Mouse (Mus musculus): ENCODE data around the gene Ahrr.
A peak's percentile ranks its signal among the peaks of the same experiment; 100 is the strongest.

Ahrr gene

DNA sequence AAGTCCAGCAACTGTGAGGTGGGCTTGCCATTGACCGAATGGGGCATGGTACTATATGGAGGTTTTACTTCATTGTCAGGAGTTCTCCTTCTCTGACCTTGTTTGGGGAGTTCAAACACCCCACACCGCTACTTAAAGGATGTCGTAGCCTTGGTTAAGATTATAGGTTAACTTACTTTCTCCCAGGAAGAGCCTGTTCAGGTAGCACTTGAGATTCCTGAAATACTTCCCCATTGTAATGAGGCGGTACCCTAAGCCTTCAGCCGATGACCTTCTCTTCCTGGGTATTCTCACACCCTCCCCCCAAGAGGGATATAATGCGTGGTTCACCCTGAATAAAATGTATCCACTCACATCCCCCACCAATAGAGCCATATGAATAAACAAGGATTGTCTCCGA is 54.6 kb downstream of the Ahrr start:
- DNase-seq (ENCODE audit: low read depth) = no peak

DNA sequence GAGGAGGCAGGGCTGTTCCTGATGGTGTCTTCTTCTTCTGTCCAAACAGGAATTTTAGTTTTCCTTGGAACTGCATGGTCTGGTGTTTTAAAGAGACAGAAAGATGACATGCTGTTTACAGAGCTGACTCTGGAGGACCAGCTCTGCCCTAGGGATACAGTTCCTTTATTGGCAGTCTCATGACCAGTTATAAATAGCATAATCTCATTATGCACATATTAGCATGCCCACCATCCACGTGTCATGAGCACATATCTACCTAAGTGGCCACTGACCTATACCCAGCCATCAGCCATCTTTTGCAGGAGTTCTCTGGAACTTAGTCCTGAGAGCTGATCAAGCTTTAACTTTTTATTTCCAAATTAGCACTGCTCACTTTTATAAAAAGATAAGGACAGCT is 71.5 kb downstream of the Ahrr start:
- no peak for DNase-seq (ENCODE audit: low read depth)

DNA sequence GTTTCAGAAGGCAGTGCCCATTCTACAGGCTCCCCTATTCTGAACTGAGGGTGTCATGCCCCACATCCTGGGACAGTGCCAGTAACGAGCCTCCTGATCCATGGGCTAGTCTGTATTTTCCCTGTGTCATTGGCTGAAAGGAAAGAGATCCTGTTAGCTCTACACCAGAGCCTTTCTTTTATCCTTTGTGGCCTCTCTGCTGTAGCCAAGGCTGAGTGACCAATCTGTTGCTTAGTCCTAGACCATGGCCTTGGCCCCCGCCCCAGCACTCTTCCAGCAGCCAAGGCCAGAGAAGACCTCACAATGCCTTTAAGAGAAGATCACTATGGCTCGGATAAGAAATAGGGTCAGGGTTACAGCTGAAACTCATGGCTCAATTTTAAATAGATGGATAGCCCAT is 73.7 kb downstream of the Ahrr start:
- DNase-seq (ENCODE audit: low read depth) = no peak

- peak; percentile 14 for DNase-seq (ENCODE audit: low read depth)
Observed at GRCm38 (mm10) chr13:74208986-74209345, 83.2 kb downstream of the Ahrr start.

- DNase-seq (ENCODE audit: low read depth) = peak; percentile 86
Observed at GRCm38 (mm10) chr13:74208317-74208985, 83.7 kb downstream of the Ahrr start, which contains the start of gene Exoc3. TSS of gene Exoc3 (minus strand) at chr13:74208732.

GRCm38 (mm10) chr13:74196451-74196850 is 95.7 kb downstream of the Ahrr start:
- no peak for DNase-seq (ENCODE audit: low read depth)

DNA sequence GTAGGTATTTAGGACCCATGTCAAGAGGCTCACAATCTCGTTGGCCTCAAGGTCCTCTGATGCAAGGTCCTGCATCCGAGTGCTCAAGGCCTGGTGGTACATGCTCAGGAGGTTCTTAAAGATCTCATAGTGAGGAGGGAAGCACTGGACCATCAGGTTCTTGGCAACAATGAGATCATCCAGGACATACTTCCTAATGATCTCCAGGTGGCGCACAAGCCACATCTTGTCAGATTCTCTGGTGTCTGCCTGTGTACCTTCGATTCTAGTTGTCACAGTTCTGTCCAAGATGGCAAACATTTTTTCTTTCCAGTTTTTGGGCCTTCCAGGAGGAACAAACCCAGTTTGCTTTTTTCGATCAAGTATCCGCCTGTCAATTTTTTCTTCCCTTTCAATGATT is 99.5 kb downstream of the Ahrr start:
- DNase-seq (ENCODE audit: low read depth) = peak; percentile 23

DNA sequence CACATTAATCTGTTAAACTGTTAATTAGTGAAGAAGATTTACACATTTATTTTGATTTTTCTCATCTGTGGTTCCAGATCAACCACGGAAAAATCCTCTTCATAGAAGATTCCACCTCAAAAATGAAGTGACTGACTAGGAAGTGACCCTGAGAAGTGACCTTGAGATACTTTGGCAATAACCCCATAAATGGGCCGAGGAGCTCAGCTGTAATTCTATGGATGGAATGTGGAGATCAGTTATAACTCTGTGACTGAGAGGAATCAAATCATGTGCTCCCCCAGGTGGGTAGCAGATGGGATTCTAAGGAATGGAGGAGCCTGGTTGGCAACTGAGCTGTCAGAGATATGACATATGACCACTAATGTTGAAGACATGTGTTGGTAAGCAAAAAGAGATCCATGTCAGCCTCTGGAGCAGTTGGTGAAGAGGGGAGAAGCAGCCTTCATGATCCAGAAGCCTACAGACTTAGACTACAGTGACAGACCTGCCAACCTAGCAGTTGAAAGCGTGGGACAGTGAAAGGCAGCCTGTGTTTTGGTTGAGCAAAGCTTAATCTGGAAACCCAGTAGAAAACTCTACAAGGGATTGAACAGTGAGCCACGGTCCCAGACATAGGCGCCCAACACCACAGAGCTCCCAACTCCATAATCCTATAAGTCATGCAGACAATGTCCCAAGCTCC is 109.0 kb downstream of the Ahrr start:
- no peak for DNase-seq (ENCODE audit: low read depth)

DNA sequence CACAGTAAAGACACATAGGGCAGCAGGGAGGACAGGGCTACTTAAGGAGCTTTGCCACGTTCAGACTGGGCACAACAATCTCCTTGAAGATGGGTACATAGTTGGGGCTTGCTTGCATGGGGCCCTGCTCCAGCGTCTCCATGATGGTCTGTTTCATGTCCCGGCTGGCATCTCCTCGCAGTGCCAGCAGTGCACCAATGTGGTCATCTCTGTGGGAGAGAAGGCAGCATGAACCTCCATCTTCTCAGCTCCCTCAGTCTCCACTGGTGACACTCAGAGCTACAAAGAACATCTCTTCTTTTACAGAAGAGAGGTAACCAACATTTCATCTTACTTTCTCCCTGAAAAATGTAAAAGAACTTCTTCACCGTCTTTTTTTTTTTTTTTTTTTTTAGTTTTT is 120.1 kb downstream of the Ahrr start:
- no peak for DNase-seq (ENCODE audit: low read depth)

DNA sequence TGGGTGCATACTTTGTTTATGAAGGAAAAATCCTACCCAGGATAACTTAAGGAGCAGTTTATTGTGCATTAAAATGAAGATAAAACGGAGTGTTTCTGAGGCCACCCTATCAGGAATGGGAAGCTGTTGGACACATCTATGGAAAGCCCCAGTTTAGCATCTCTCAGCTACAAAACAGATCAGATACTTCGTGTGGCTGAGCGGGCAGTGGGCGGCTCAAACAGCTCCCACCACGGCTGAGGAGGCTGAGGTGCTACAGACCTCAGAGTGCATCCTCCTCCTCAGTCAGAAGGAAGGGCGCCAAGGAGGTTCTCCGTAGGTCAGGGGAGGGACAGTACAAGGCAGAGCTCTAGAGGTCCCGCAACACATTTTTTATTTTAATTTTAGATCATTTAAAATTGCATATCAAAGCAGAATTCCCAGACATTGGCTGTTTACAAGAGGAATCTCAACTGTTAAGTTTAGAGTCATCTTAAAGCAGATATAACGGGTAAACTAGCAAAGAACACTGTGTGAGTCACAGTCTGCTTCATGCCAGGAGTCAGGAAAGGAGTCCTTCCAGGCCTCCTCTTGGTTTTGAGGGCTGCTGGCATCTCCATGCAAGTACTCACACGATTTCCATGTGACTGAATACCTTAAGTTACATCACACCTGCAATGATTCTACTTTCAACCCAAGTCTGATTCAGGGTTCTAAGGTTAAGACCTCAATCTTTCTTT is 122.5 kb downstream of the Ahrr start:
- no peak for DNase-seq (ENCODE audit: low read depth)

GRCm38 (mm10) chr13:74167492-74167891 is 124.6 kb downstream of the Ahrr start:
- no peak for DNase-seq (ENCODE audit: low read depth)

- DNase-seq (ENCODE audit: low read depth) = no peak
Observed at GRCm38 (mm10) chr13:74167057-74167413, 125.1 kb downstream of the Ahrr start.

DNA sequence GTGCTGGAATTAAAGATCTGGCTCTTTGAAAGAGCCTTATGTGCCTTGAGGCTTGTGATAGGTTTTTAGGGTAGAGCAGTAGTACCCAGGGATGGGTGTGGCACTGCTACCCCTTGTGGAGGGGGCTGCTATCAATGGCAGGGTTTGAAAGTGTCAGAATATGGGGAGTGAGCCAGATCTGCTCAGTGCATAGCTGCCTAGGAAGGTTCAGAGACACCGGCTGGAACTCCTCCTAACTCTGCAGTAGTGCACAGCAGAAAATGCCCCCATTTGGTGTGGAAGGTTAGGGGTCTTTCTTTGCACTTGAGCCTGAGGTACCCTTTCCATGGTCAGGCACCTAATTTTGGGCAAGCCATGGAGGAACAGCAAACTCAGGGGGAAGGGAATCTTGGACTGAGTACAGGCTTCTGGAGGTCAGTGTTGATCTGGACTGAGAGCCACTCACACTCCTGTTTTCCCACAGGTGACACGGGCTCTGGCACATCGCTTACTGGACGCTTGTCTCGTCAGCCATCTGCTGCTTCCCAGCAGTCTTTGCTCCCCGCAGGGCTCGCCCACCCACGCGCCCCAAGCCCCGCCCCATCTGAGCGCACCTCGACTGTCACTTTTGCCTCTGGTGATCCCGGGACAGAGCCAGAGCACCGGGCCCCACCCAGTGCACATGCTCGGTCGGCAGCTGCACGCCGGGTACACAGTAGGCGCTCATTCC is 125.6 kb downstream of the Ahrr start:
- peak; percentile 33 for DNase-seq (ENCODE audit: low read depth)
